16 mouse cellular contexts compared by ENCODE assay signal in the genomic region with DNA sequence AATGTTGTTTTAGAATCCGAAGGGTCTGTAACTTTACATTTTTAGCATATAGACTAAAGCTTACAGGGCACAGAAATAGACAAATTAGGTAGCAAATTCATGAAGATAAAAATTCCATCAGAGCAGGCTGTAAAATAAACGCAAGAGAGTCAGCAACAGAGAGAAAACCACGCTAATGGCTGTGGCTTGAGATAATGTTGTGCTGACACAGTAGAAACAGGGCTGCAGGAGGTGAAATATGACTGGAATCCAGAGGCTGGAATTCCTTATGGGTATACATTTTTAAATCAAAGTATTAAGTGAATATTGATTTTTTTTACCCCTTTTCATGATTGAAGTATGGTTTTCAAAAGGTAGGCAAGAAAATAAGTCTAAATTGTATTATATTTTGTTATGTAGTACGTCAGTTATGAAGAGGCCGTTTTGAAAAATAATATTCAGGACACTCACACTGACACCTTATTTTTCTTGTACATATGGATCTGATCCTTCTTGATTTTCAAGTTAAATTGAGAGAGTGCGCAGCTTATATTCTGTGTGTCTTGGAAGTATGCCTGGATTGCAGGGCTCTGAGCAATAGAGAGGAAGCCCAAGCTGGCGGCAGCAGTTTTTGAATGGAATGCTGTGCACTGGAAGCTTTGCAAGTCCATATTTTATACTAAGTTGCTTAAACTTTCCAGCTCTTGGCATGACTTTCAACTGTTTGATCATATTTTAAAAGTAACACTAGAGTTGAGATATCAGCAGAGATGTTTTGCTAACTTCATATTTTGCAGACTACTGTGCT.
A peak's percentile ranks its signal among the peaks of the same experiment; 100 is the strongest.
DNase-seq lines count a peak whose midpoint lies in the region; ATAC-seq lines count a peak whose summit lies in the region.
"Had no signal": no experiment of that assay in that cellular context is flagged by ENCODE, and none has a peak within 500 bp of the region (broad histone marks: within the 10 kb centered on the region; RNA-seq: fewer than 3 reads in every experiment).

No protein-coding gene starts in this region.

- H3K4me2 ChIP-seq in embryonic facial prominence, embryonic 14.5 days (ENCODE audit: low read depth, low read length): no peak overlapping the region
- H3K4me2 ChIP-seq in hindbrain, embryonic 14.5 days (replicated peaks): no peak overlapping the region
- H3K4me2 ChIP-seq: embryonic facial prominence, embryonic 15.5 days had no signal

- WGBS in embryonic facial prominence, embryonic 14.5 days: 31% methylated on average over 7 of the region's 7 CpGs
- 79% methylated on average over 7 of the region's 7 CpGs for WGBS in embryonic facial prominence, embryonic 10.5 days
- WGBS in hindbrain, embryonic 14.5 days: 81% methylated on average over 7 of the region's 7 CpGs

- peak; percentile 93 for DNase-seq in embryonic facial prominence, embryonic 14.5 days (ENCODE audit: low spot score)
- DNase-seq in embryonic facial prominence, embryonic 10.5 days (ENCODE audit: low spot score): no peak
- peak; percentile 3 for DNase-seq in left cerebral cortex, postnatal 4 days
- no peak for DNase-seq in left cerebral cortex, adult 8-10 months (ENCODE audit: low spot score in 2 of 2)
- peak; percentile 85 for DNase-seq in 3T3-L1 (ENCODE audit: low read depth, low spot score)
- peak; percentile 15 for DNase-seq in fibroblast of lung, adult 2 months (ENCODE audit: low read depth)
- DNase-seq in left cerebral cortex, adult 9 months (ENCODE audit: low spot score in 2 of 2): no peak
- DNase-seq in hindbrain, embryonic 14.5 days (ENCODE audit: low spot score): no peak
- DNase-seq: cerebellum, postnatal 25 days; heart, adult 11 months; liver, postnatal 0 days; retina, postnatal 1 day; thymus, postnatal 25 days had no signal

- peak; percentile 57; the same call in 1 of the 2 replicates for ATAC-seq in embryonic facial prominence, embryonic 14.5 days (ENCODE audit: low read depth)
- no peak for ATAC-seq in hindbrain, embryonic 14.5 days (ENCODE audit: low FRiP score)
- ATAC-seq: inflammation-experienced regulatory T-cells, adult 6 months; liver, postnatal 0 days; midbrain, embryonic 16.5 days had no signal

- H3K4me3 ChIP-seq in embryonic facial prominence, embryonic 14.5 days (ENCODE audit: low read depth, low read length): no peak overlapping the region
- H3K4me3 ChIP-seq in embryonic facial prominence, embryonic 10.5 days: no peak overlapping the region
- no peak overlapping the region for H3K4me3 ChIP-seq in hindbrain, embryonic 14.5 days (replicated peaks; ENCODE audit: low read length)
- H3K4me3 ChIP-seq: embryonic facial prominence, embryonic 15.5 days had no signal

- no peaks in the 10 kb centered on the region for H3K27me3 ChIP-seq in embryonic facial prominence, embryonic 14.5 days (replicated peaks; ENCODE audit: control insufficient read depth, insufficient read depth, low read length)
- H3K27me3 ChIP-seq in embryonic facial prominence, embryonic 10.5 days (replicated peaks; ENCODE audit: low read depth, poor library complexity, severe bottlenecking): no peaks in the 10 kb centered on the region
- no peaks in the 10 kb centered on the region for H3K27me3 ChIP-seq in hindbrain, embryonic 14.5 days (ENCODE audit: control insufficient read depth, insufficient read depth, low read length)
- H3K27me3 ChIP-seq: embryonic facial prominence, embryonic 15.5 days had no signal

- H3K4me1 ChIP-seq in embryonic facial prominence, embryonic 14.5 days (ENCODE audit: control insufficient read depth, insufficient read depth, low read length): peaks cover 13% of the 10 kb centered on the region
- H3K4me1 ChIP-seq in embryonic facial prominence, embryonic 10.5 days: peaks cover 10% of the 10 kb centered on the region
- H3K4me1 ChIP-seq in hindbrain, embryonic 14.5 days (replicated peaks; ENCODE audit: control insufficient read depth, insufficient read depth, low read length): peaks cover 6% of the 10 kb centered on the region; the same call in 1 of the 2 replicates

- no peaks in the 10 kb centered on the region for H3K36me3 ChIP-seq in embryonic facial prominence, embryonic 14.5 days (ENCODE audit: control insufficient read depth, insufficient read depth, low read length)
- no peaks in the 10 kb centered on the region for H3K36me3 ChIP-seq in embryonic facial prominence, embryonic 10.5 days (replicated peaks)
- H3K36me3 ChIP-seq in hindbrain, embryonic 14.5 days (replicated peaks; ENCODE audit: control insufficient read depth, insufficient read depth): no peaks in the 10 kb centered on the region
- H3K36me3 ChIP-seq: embryonic facial prominence, embryonic 15.5 days had no signal

- H3K9me3 ChIP-seq in embryonic facial prominence, embryonic 14.5 days (ENCODE audit: control insufficient read depth, low read length): no peaks in the 10 kb centered on the region
- no peaks in the 10 kb centered on the region for H3K9me3 ChIP-seq in embryonic facial prominence, embryonic 10.5 days
- no peaks in the 10 kb centered on the region for H3K9me3 ChIP-seq in hindbrain, embryonic 14.5 days (ENCODE audit: control insufficient read depth, low read length)
- H3K9me3 ChIP-seq: embryonic facial prominence, embryonic 15.5 days had no signal

- 0 out of 2 replicates have a peak overlapping the region, but pooled peaks have one; percentile 28 for H3K27ac ChIP-seq in embryonic facial prominence, embryonic 14.5 days (replicated peaks; ENCODE audit: low read depth, low read length)
- no peak overlapping the region for H3K27ac ChIP-seq in embryonic facial prominence, embryonic 10.5 days (replicated peaks)
- no peak overlapping the region for H3K27ac ChIP-seq in hindbrain, embryonic 14.5 days
- H3K27ac ChIP-seq: embryonic facial prominence, embryonic 15.5 days had no signal

- H3K9ac ChIP-seq in embryonic facial prominence, embryonic 14.5 days (ENCODE audit: low read depth, low read length): no peak overlapping the region
- H3K9ac ChIP-seq in hindbrain, embryonic 14.5 days: no peak overlapping the region
- H3K9ac ChIP-seq: embryonic facial prominence, embryonic 15.5 days; liver, postnatal 0 days had no signal

- intact Hi-C loops in left cerebral cortex, postnatal 4 days (cut with DNase I): no loop called here

Comparison
In these comparisons a context has a peak if more than half of its experiments do, and no peak if none do; other contexts are left out.
1. DNase-seq: peak in embryonic facial prominence, embryonic 14.5 days (single experiment), left cerebral cortex, postnatal 4 days (single experiment), 3T3-L1 (single experiment) and fibroblast of lung, adult 2 months (single experiment); none in embryonic facial prominence, embryonic 10.5 days (single experiment), left cerebral cortex, adult 8-10 months (0 of 2), left cerebral cortex, adult 9 months (0 of 2) and hindbrain, embryonic 14.5 days (single experiment).